Mouse (Mus musculus) erythroblast, embryonic 14.5 days (primary cell): ENCODE measurements around the gene Pdhb.

Experiments
- GATA1 ChIP-seq: IDR thresholded peaks from 2 replicates; pipeline ENCODE4 v1.6.1; 2012; ENCODE audit warnings: low read length, inconsistent platforms, mixed read lengths
- TAL1 ChIP-seq: IDR thresholded peaks from 3 replicates; pipeline ENCODE4 v1.6.1; 2012; ENCODE audit warnings: low read length, inconsistent platforms, mixed read lengths

DNA sequence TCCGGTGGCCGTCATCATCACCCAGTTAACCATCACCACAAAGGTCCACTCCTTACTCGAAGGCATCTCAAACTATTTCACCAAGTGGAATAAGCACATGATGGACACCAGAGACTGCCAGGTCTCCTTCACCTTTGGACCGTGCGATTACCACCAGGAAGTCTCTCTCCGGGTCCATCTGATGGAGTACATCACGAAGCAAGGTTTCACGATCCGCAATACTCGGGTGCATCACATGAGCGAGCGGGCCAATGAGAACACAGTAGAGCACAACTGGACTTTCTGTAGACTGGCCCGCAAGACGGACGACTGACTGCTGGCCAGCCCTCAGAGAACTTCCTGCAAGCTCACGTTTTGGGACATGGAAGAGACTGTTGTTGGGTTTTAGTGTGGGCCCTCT lies 49.7 kb upstream of the Pdhb start:
- TF ChIP-seq TAL1: no peak
- no peak for TF ChIP-seq GATA1
